Mouse (Mus musculus): Measurements from ENCODE around the gene 4930522H14Rik. TPM values are rescaled to one million over a fixed set of nuclear protein-coding genes. Genes with fewer than 3 reads are reported as not detected.
A peak's percentile ranks its signal among the peaks of the same experiment; 100 is the strongest.

4930522H14Rik gene
- polyA plus RNA-seq, 1 experiment from 2014 or later, result not detected

DNA sequence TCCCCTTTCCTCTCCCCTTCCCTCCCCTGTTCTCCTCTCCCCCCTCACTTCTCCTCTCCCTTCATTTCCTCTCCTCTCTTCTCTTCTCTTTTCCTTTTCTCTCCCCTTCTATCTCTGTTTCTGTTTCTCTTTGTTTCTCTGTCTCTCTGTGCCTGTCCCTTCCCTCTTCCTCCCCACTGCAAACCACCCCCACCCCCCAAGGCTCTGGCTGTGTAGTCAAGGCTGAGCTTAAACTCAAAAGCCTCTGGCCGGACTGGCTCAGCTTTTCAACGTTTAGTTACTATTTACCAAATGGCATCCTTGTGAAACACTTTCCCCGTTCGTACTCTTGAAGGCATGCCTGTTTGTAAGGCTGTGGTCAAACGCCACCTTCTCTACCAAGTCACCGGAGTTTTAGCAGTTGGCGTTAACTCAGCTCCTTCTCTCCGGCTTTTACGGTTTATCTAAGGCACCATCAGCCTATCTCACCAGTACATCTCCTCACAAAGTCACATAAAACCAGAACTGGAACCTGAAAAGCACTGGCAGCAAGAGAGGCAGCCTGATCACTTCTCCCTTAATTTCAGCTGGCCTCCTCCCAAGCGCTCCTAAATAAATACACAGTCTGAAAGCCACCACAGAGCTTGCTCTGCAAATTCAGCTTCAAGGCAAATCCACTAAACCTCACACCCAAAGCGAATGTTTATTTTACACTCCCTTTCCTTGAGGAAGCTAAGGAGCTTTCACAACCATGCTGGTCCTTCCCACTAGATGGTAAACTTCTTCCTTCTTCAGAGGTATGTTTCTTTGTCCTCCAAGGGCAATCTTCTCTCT is 19.4 kb upstream of the 4930522H14Rik start:
- ATAC-seq (ENCODE audit: low FRiP score), result no peak
- Histone ChIP-seq H3K4me2 (replicated peaks; ENCODE audit: low read depth, low read length) (no peak overlapping the region), H3K4me1 (replicated peaks; ENCODE audit: control insufficient read depth, insufficient read depth, low read length) (no peaks in the 10 kb centered on the region), H3K4me3 (ENCODE audit: low read depth, low read length) (no peak overlapping the region), H3K27ac (ENCODE audit: low read depth, low read length) (no peak overlapping the region), H3K9ac (ENCODE audit: low read depth, low read length) (no peak overlapping the region), H3K27me3 (ENCODE audit: control insufficient read depth, insufficient read depth, low read length) (no peaks in the 10 kb centered on the region), H3K9me3 (ENCODE audit: control insufficient read depth, low read length) (no peaks in the 10 kb centered on the region), H3K36me3 (ENCODE audit: control insufficient read depth, insufficient read depth, low read length) (no peaks in the 10 kb centered on the region)
- DNase-seq (ENCODE audit: low spot score), result no peak
- 40% methylated on average over 11 of the region's 11 CpGs for WGBS

DNA sequence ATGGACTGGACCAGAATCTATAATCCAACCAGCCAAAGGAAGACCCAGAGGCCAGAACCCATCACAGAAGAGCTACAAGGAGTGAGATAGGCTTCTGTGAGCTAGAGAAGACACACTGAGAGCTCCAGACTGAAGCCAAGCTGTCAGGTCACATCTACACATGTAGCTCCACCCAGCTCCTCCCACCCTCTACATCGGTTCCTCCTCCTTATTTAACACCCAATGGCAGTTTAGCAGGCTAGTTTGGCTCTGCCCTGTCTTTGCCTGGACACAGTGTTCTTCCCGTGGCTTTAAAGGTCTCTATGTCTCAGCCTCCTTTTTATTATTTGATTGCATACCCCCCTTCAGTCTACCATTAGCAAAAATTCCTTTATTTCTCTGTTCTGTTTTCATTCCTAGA is 16.2 kb upstream of the 4930522H14Rik start:
- Histone ChIP-seq H3K27ac (ENCODE audit: low read depth, low read length) (no peak overlapping the region), H3K4me2 (replicated peaks; ENCODE audit: low read depth, low read length) (no peak overlapping the region), H3K27me3 (ENCODE audit: control insufficient read depth, insufficient read depth, low read length) (no peaks in the 10 kb centered on the region), H3K4me1 (replicated peaks; ENCODE audit: control insufficient read depth, insufficient read depth, low read length) (no peaks in the 10 kb centered on the region), H3K9me3 (ENCODE audit: control insufficient read depth, low read length) (no peaks in the 10 kb centered on the region), H3K9ac (ENCODE audit: low read depth, low read length) (no peak overlapping the region), H3K36me3 (ENCODE audit: control insufficient read depth, insufficient read depth, low read length) (no peaks in the 10 kb centered on the region), H3K4me3 (ENCODE audit: low read depth, low read length) (no peak overlapping the region)
- 21% methylated on average over 2 of the region's 2 CpGs for WGBS
- ATAC-seq (ENCODE audit: low FRiP score), result no peak
- no peak for DNase-seq (ENCODE audit: low spot score)

DNA sequence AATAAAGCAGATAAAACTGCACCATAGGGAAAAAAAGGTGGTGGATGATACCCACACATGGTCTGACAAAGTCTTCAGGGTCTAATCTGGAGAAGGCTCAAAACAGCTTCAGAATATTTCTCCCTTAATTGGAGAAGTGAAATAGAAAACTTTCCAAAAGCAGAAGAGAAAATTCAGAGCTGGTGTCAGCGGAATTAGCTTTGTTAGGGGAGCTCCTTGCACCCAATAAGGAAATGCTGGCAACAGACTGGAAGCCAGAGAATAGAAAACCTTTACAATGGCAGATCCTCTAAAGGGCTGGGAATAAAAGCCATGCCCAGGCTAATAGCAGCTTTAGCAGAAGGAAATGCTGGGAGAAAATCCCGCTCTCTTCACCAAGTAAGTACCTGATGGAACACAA is 15.4 kb upstream of the 4930522H14Rik start:
- Histone ChIP-seq H3K9me3 (ENCODE audit: control insufficient read depth, low read length) (no peaks in the 10 kb centered on the region), H3K4me2 (replicated peaks; ENCODE audit: low read depth, low read length) (no peak overlapping the region), H3K9ac (ENCODE audit: low read depth, low read length) (no peak overlapping the region), H3K4me3 (ENCODE audit: low read depth, low read length) (no peak overlapping the region), H3K4me1 (replicated peaks; ENCODE audit: control insufficient read depth, insufficient read depth, low read length) (no peaks in the 10 kb centered on the region), H3K27ac (ENCODE audit: low read depth, low read length) (no peak overlapping the region), H3K27me3 (ENCODE audit: control insufficient read depth, insufficient read depth, low read length) (no peaks in the 10 kb centered on the region), H3K36me3 (ENCODE audit: control insufficient read depth, insufficient read depth, low read length) (no peaks in the 10 kb centered on the region)
- DNase-seq (ENCODE audit: low spot score), result no peak
- WGBS, result 86% methylated on average over 2 of the region's 2 CpGs
- no peak for ATAC-seq (ENCODE audit: low FRiP score)

DNA sequence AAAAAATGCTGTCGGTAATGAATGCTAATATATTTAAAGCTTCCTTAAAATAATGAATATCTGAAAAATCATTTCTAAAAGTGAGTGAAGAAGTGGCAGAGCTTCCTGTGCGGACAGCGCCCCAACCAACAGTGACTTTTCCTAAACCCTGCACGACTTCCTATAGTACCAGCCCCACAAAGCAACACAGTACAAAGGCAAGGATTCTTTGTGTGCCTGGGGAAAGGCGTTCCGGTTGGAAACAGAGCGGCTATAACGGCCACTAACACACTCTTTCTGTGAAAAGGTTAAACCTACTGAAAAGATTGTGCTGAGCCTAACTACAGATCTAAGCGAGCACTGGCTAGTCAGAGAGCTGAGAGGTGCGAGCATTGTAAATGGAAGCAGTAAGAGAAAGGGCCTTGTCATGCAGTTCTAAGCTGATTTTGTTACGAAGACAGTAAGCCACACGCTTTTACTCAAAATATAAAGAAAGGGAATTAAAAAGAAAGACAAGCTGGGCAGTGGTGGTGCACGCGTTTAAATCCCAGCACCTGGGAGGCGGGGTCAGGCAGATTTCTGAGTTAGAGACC is 766 bp downstream of the 4930522H14Rik start:
- H3K27ac ChIP-seq (ENCODE audit: low read depth, low read length), result no peak overlapping the region
- H3K9me3 ChIP-seq (ENCODE audit: control insufficient read depth, low read length), result no peaks in the 10 kb centered on the region
- no peaks in the 10 kb centered on the region for H3K27me3 ChIP-seq (ENCODE audit: control insufficient read depth, insufficient read depth, low read length)
- H3K4me3 ChIP-seq (ENCODE audit: low read depth, low read length), result no peak overlapping the region
- DNase-seq (ENCODE audit: low spot score) (peak; percentile 16), ATAC-seq (ENCODE audit: low FRiP score) (no peak)
- H3K4me2 ChIP-seq (replicated peaks; ENCODE audit: low read depth, low read length), result no peak overlapping the region
- WGBS, result 42% methylated on average over 15 of the region's 15 CpGs
- no peak overlapping the region for H3K9ac ChIP-seq (ENCODE audit: low read depth, low read length)
- no peaks in the 10 kb centered on the region for H3K4me1 ChIP-seq (replicated peaks; ENCODE audit: control insufficient read depth, insufficient read depth, low read length)
- H3K36me3 ChIP-seq (ENCODE audit: control insufficient read depth, insufficient read depth, low read length), result no peaks in the 10 kb centered on the region

DNA sequence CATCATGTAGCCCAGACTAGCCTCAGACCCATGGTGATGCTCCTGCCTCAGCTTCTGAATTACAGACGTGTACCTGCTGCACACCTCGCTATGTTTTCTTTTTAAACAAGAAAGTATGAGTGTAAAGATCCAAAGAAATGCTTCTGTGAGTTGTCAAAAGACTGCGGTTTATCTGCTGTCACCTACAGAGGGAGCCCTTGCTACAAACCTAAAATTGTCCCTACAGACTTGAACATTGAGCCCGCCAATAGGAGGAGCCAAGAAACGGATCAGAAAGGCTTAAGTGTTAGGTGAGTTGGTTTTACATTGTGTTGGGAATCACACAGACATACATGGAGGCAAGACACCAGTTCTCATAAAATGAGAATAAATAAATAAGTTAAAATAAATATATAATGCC is 26.2 kb downstream of the 4930522H14Rik start:
- no peaks in the 10 kb centered on the region for H3K9me3 ChIP-seq (ENCODE audit: control insufficient read depth, low read length)
- H3K4me1 ChIP-seq (replicated peaks; ENCODE audit: control insufficient read depth, insufficient read depth, low read length), result no peaks in the 10 kb centered on the region
- no peak; the same call in 1 of the 2 replicates for ATAC-seq (ENCODE audit: low FRiP score)
- no peak overlapping the region for H3K9ac ChIP-seq (ENCODE audit: low read depth, low read length)
- H3K4me2 ChIP-seq (replicated peaks; ENCODE audit: low read depth, low read length), result no peak overlapping the region
- H3K27ac ChIP-seq (ENCODE audit: low read depth, low read length), result no peak overlapping the region
- no peak overlapping the region for H3K4me3 ChIP-seq (ENCODE audit: low read depth, low read length)
- H3K36me3 ChIP-seq (ENCODE audit: control insufficient read depth, insufficient read depth, low read length), result no peaks in the 10 kb centered on the region
- peak; percentile 68 for DNase-seq (ENCODE audit: low spot score)
- H3K27me3 ChIP-seq (ENCODE audit: control insufficient read depth, insufficient read depth, low read length), result no peaks in the 10 kb centered on the region
- WGBS, result 12% methylated on average over 5 of the region's 5 CpGs

DNA sequence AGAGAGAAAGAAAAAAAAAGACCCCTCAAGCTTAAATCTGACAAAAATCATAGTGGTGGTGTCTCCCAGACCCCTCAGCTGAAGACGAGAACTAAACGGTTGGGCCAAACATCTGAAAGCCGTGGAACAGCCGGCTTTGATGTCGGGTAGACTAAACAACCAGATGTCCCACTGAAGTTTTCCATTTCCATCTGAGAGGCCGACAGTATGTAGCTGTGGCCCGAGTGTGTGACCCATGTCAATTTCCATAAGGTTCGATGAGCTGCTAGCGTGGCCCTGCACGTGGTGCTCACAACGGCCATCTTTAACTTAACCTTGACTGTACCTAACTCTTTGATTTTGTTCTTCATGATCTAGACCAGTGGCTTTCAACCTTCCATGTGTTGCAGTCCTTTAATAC is 32.6 kb downstream of the 4930522H14Rik start:
- Histone ChIP-seq H3K36me3 (ENCODE audit: control insufficient read depth, insufficient read depth, low read length) (no peaks in the 10 kb centered on the region), H3K4me1 (replicated peaks; ENCODE audit: control insufficient read depth, insufficient read depth, low read length) (no peaks in the 10 kb centered on the region), H3K9me3 (ENCODE audit: control insufficient read depth, low read length) (no peaks in the 10 kb centered on the region), H3K4me3 (ENCODE audit: low read depth, low read length) (no peak overlapping the region), H3K9ac (ENCODE audit: low read depth, low read length) (no peak overlapping the region), H3K4me2 (replicated peaks; ENCODE audit: low read depth, low read length) (no peak overlapping the region), H3K27me3 (ENCODE audit: control insufficient read depth, insufficient read depth, low read length) (no peaks in the 10 kb centered on the region), H3K27ac (ENCODE audit: low read depth, low read length) (no peak overlapping the region)
- no peak for DNase-seq (ENCODE audit: low spot score)
- 77% methylated on average over 11 of the region's 11 CpGs for WGBS
- no peak for ATAC-seq (ENCODE audit: low FRiP score)

DNA sequence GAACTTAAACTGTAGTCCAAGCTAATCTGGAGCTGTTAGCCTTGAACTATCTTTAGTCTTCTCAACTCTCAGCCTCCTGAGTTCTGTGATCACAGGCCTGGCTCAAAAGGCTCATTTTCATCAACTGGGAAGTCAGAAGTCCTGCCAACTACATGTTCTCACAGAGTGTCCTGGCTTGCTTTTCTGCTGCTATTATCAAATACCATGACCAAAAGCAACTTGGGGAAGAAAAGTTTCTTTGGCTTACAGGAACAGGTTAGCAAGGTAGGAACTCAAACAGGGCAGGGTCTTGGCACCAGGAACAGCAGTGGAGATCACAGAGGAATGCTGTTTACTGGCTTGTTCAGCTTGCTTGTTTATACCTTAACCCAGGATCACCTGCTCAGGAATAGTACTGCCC is 37.5 kb downstream of the 4930522H14Rik start:
- Histone ChIP-seq H3K4me1 (replicated peaks; ENCODE audit: control insufficient read depth, insufficient read depth, low read length) (no peaks in the 10 kb centered on the region), H3K4me3 (ENCODE audit: low read depth, low read length) (no peak overlapping the region), H3K9ac (ENCODE audit: low read depth, low read length) (no peak overlapping the region), H3K4me2 (replicated peaks; ENCODE audit: low read depth, low read length) (no peak overlapping the region), H3K9me3 (ENCODE audit: control insufficient read depth, low read length) (no peaks in the 10 kb centered on the region), H3K36me3 (ENCODE audit: control insufficient read depth, insufficient read depth, low read length) (no peaks in the 10 kb centered on the region), H3K27me3 (ENCODE audit: control insufficient read depth, insufficient read depth, low read length) (no peaks in the 10 kb centered on the region), H3K27ac (ENCODE audit: low read depth, low read length) (no peak overlapping the region)
- ATAC-seq (ENCODE audit: low FRiP score) (no peak), DNase-seq (ENCODE audit: low spot score) (no peak)

DNA sequence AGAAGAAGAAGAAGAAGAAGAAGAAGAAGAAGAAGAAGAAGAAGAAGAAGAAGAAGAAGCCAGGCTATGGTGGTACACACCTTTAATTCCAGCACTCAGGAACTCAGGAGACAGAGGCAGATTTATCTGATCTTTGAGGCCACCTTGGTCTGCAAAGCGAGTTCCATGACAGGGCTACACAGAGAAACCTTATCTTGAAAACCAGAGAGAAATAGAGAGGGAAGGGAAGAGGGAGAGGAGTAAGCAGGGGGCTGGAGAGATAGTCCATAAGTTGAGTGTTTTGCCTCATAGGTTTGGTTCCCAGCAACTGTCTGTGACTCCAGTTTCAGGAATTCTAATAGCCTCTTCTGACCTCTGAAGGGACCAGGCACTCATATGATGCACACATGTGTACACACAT is 42.3 kb downstream of the 4930522H14Rik start:
- Histone ChIP-seq H3K36me3 (ENCODE audit: control insufficient read depth, insufficient read depth, low read length) (no peaks in the 10 kb centered on the region), H3K27me3 (ENCODE audit: control insufficient read depth, insufficient read depth, low read length) (no peaks in the 10 kb centered on the region), H3K9me3 (ENCODE audit: control insufficient read depth, low read length) (no peaks in the 10 kb centered on the region), H3K4me2 (replicated peaks; ENCODE audit: low read depth, low read length) (no peak overlapping the region), H3K27ac (ENCODE audit: low read depth, low read length) (no peak overlapping the region), H3K4me3 (ENCODE audit: low read depth, low read length) (no peak overlapping the region), H3K9ac (ENCODE audit: low read depth, low read length) (no peak overlapping the region), H3K4me1 (replicated peaks; ENCODE audit: control insufficient read depth, insufficient read depth, low read length) (no peaks in the 10 kb centered on the region)
- ATAC-seq (ENCODE audit: low FRiP score) (no peak), DNase-seq (ENCODE audit: low spot score) (no peak)
- 69% methylated on average over 1 of the region's 1 CpGs for WGBS

DNA sequence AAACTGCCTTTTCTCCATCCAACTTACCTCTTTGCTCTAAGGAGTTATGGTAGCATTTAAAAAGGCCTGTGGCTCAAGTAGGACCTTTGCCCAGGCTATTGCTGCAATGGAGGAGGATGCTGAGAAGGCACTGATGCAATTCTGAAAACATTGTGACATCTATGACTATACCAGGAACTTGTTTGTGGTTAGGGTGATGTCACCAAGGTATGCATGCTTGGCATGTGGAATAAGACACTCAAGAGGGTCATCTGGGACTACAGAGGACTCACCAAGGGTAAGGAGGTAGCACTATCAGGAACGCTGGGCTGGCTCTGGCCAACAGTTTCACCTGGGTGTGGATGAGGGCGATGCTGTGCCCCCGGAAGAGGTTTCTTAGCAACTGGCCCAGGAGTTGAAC is 46.5 kb downstream of the 4930522H14Rik start, which contains the start of gene Rnf11:
Rnf11 (minus strand) TSS at position 108 of the 400 bp plus-strand sequence.
- H3K4me2 ChIP-seq (replicated peaks; ENCODE audit: low read depth, low read length), result no peak within 1 kb of the TSS
- no peak within 1 kb of the TSS for H3K27ac ChIP-seq (ENCODE audit: low read depth, low read length)
- 82% methylated on average over 3 of the region's 3 CpGs for WGBS
- no peaks in the 10 kb centered on the region for H3K4me1 ChIP-seq (replicated peaks; ENCODE audit: control insufficient read depth, insufficient read depth, low read length)
- no peaks in the 10 kb centered on the region for H3K36me3 ChIP-seq (ENCODE audit: control insufficient read depth, insufficient read depth, low read length)
- H3K4me3 ChIP-seq (ENCODE audit: low read depth, low read length), result no peak within 1 kb of the TSS
- no peaks in the 10 kb centered on the region for H3K27me3 ChIP-seq (ENCODE audit: control insufficient read depth, insufficient read depth, low read length)
- H3K9me3 ChIP-seq (ENCODE audit: control insufficient read depth, low read length), result no peaks in the 10 kb centered on the region
- DNase-seq (ENCODE audit: low spot score) (no peak), ATAC-seq (ENCODE audit: low FRiP score) (no peak)
- H3K9ac ChIP-seq (ENCODE audit: low read depth, low read length), result no peak within 1 kb of the TSS
